Mouse (Mus musculus): ENCODE data around the gene Plpp7. TPM values are rescaled to one million over a fixed set of nuclear protein-coding genes. Genes with fewer than 3 reads are reported as not detected.

Gene Plpp7
- polyA plus RNA-seq, 1 experiment from 2014 or later, result 11.3 TPM

DNA sequence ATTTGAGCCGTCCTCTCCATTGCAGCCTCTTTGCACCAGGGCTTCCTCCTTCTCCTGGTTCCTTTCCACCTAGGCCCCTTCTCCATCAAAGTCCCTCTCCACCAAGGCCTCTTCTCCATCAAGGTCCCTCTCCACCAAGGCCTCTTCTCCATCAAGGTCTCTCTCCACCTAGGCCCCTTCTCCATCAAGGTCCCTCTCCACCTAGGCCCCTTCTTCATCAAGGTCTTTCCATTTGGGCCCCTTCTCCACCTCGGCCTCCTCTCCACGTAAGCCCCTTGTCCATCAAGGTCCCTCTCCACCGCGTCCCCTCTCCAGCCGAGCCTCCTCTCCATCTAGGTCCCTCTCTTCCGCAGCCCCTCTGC is 55.2 kb downstream of the Plpp7 start:
- Histone ChIP-seq H3K4me1 (ENCODE audit: control insufficient read depth, insufficient read depth, low read length) (peaks cover 31% of the 10 kb centered on the region), H3K4me3 (ENCODE audit: low read depth, low read length) (peak overlapping the region; percentile 93), H3K36me3 (ENCODE audit: control insufficient read depth, insufficient read depth, low read length) (no peaks in the 10 kb centered on the region), H3K27ac (ENCODE audit: low read depth, low read length) (peak overlapping the region; percentile 99), H3K4me2 (ENCODE audit: low read length) (peak overlapping the region; percentile 96), H3K27me3 (replicated peaks; ENCODE audit: control insufficient read depth, insufficient read depth, low read length) (no peaks in the 10 kb centered on the region), H3K9me3 (replicated peaks; ENCODE audit: control insufficient read depth, low read length) (no peaks in the 10 kb centered on the region), H3K9ac (ENCODE audit: low read length) (peak overlapping the region; percentile 100)
- 5% methylated on average over 7 of the region's 7 CpGs for WGBS
- ATAC-seq (peak; percentile 81; the same call in 1 of the 2 replicates), DNase-seq (ENCODE audit: low spot score) (no peak)

GRCm38 (mm10) chr2:32150924-32151659 is 55.8 kb downstream of the Plpp7 start, which contains the start of gene Prrc2b:
TSS of gene Prrc2b (plus strand) at chr2:32151082.
- Histone ChIP-seq H3K4me3 (ENCODE audit: low read depth, low read length) (peak within 1 kb of the TSS; percentile 93), H3K9me3 (replicated peaks; ENCODE audit: control insufficient read depth, low read length) (no peaks in the 10 kb centered on the region), H3K4me2 (ENCODE audit: low read length) (peak within 1 kb of the TSS; percentile 96), H3K27me3 (replicated peaks; ENCODE audit: control insufficient read depth, insufficient read depth, low read length) (no peaks in the 10 kb centered on the region), H3K27ac (ENCODE audit: low read depth, low read length) (peak within 1 kb of the TSS; percentile 99), H3K36me3 (ENCODE audit: control insufficient read depth, insufficient read depth, low read length) (no peaks in the 10 kb centered on the region), H3K4me1 (ENCODE audit: control insufficient read depth, insufficient read depth, low read length) (peaks cover 37% of the 10 kb centered on the region), H3K9ac (ENCODE audit: low read length) (peak within 1 kb of the TSS; percentile 100)
- WGBS, result 1% methylated on average over 69 of the region's 117 CpGs
- DNase-seq (ENCODE audit: low spot score) (peak; percentile 81), ATAC-seq (peak; percentile 76)

- under 1% methylated on average over 22 of the region's 22 CpGs for WGBS
- Histone ChIP-seq H3K4me3 (ENCODE audit: low read depth, low read length) (peak overlapping the region; percentile 93), H3K36me3 (ENCODE audit: control insufficient read depth, insufficient read depth, low read length) (no peaks in the 10 kb centered on the region), H3K4me2 (ENCODE audit: low read length) (peak overlapping the region; percentile 96), H3K27ac (ENCODE audit: low read depth, low read length) (peak overlapping the region; percentile 99), H3K9ac (ENCODE audit: low read length) (peak overlapping the region; percentile 100), H3K4me1 (ENCODE audit: control insufficient read depth, insufficient read depth, low read length) (peaks cover 44% of the 10 kb centered on the region), H3K27me3 (replicated peaks; ENCODE audit: control insufficient read depth, insufficient read depth, low read length) (no peaks in the 10 kb centered on the region), H3K9me3 (replicated peaks; ENCODE audit: control insufficient read depth, low read length) (no peaks in the 10 kb centered on the region)
- DNase-seq (ENCODE audit: low spot score) (peak; percentile 79), ATAC-seq (peak; percentile 32)
These were observed 56.5 kb downstream of the Plpp7 start for GRCm38 (mm10) chr2:32151660-32152366.

GRCm38 (mm10) chr2:32152367-32153034 is 57.2 kb downstream of the Plpp7 start:
- WGBS, result 15% methylated on average over 12 of the region's 12 CpGs
- DNase-seq (ENCODE audit: low spot score), result no peak
- H3K4me1 ChIP-seq (ENCODE audit: control insufficient read depth, insufficient read depth, low read length), result peaks cover 51% of the 10 kb centered on the region
- H3K27me3 ChIP-seq (replicated peaks; ENCODE audit: control insufficient read depth, insufficient read depth, low read length), result no peaks in the 10 kb centered on the region
- H3K4me3 ChIP-seq (ENCODE audit: low read depth, low read length), result peak overlapping the region; percentile 93
- H3K9me3 ChIP-seq (replicated peaks; ENCODE audit: control insufficient read depth, low read length), result no peaks in the 10 kb centered on the region
- peak overlapping the region; percentile 99 for H3K27ac ChIP-seq (ENCODE audit: low read depth, low read length)
- peak overlapping the region; percentile 96 for H3K4me2 ChIP-seq (ENCODE audit: low read length)
- H3K9ac ChIP-seq (ENCODE audit: low read length), result peak overlapping the region; percentile 100
- ATAC-seq, result no peak
- no peaks in the 10 kb centered on the region for H3K36me3 ChIP-seq (ENCODE audit: control insufficient read depth, insufficient read depth, low read length)

GRCm38 (mm10) chr2:32153041-32153790 is 57.9 kb downstream of the Plpp7 start:
- DNase-seq (ENCODE audit: low spot score), result peak; percentile 63
- Histone ChIP-seq H3K9ac (ENCODE audit: low read length) (peak overlapping the region; percentile 100), H3K27me3 (replicated peaks; ENCODE audit: control insufficient read depth, insufficient read depth, low read length) (no peaks in the 10 kb centered on the region), H3K4me3 (ENCODE audit: low read depth, low read length) (peak overlapping the region; percentile 93), H3K36me3 (ENCODE audit: control insufficient read depth, insufficient read depth, low read length) (no peaks in the 10 kb centered on the region), H3K4me1 (ENCODE audit: control insufficient read depth, insufficient read depth, low read length) (peaks cover 56% of the 10 kb centered on the region), H3K27ac (ENCODE audit: low read depth, low read length) (peak overlapping the region; percentile 66), H3K9me3 (replicated peaks; ENCODE audit: control insufficient read depth, low read length) (no peaks in the 10 kb centered on the region), H3K4me2 (ENCODE audit: low read length) (peak overlapping the region; percentile 96)
- no peak for ATAC-seq
- 3% methylated on average over 13 of the region's 13 CpGs for WGBS

DNA sequence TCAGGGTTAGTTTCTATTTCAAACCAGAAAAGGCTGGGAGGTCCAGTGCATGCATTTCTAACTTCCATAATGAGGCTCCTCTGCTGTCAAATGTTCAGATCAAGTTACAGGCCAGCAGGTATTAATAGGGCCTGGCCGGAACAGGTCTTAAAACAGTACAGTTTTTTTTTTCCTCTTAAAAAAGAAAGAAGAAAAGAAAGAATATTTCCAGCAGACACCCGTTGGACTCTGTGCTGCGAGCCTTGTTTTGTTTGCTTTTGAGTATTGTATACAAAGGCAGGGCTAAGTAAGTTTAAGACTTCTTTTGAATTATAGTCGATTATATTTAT is 58.4 kb downstream of the Plpp7 start:
- H3K27ac ChIP-seq (ENCODE audit: low read depth, low read length), result peak overlapping the region; percentile 66; the same call in 1 of the 2 replicates
- peaks cover 60% of the 10 kb centered on the region for H3K4me1 ChIP-seq (ENCODE audit: control insufficient read depth, insufficient read depth, low read length)
- peak overlapping the region; percentile 100 for H3K9ac ChIP-seq (ENCODE audit: low read length)
- DNase-seq (ENCODE audit: low spot score) (no peak), ATAC-seq (no peak)
- H3K36me3 ChIP-seq (ENCODE audit: control insufficient read depth, insufficient read depth, low read length), result no peaks in the 10 kb centered on the region
- H3K4me3 ChIP-seq (ENCODE audit: low read depth, low read length), result peak overlapping the region; percentile 93
- 11% methylated on average over 4 of the region's 4 CpGs for WGBS
- no peaks in the 10 kb centered on the region for H3K9me3 ChIP-seq (replicated peaks; ENCODE audit: control insufficient read depth, low read length)
- H3K27me3 ChIP-seq (replicated peaks; ENCODE audit: control insufficient read depth, insufficient read depth, low read length), result no peaks in the 10 kb centered on the region
- H3K4me2 ChIP-seq (ENCODE audit: low read length), result peak overlapping the region; percentile 96

DNA sequence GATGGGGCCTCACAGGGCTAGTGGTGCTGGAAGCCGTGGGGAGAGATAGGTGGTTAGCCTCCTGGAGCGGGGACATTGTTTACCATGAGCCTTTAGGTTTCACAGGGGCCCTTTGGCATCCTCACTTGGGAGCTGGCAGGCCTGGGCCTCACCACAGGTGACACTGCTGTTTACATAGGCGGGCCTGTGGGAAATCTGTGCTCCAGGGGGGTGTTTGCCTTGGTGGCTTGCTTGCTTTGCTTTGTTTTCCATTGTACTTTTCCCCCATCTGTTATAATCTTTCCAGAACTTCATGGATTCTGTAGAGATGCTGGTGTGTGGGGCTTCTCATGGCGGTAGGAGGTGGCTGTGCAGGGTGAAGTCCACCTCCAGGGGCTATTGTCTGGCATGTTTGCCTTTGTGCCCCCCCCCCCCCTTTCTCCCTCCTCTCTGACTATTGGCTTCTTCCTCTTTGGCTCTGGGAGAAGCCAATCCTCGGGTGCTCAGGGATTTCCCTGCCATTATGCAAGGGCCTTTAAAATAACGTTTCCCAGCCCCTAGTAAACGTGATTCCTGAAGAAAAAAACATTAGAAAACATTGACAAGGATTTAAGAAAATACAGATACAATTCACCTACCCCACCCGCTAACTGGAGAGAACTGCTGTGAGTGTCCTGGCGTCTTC is 59.1 kb downstream of the Plpp7 start:
- peaks cover 62% of the 10 kb centered on the region for H3K4me1 ChIP-seq (ENCODE audit: control insufficient read depth, insufficient read depth, low read length)
- H3K9me3 ChIP-seq (replicated peaks; ENCODE audit: control insufficient read depth, low read length), result no peaks in the 10 kb centered on the region
- peak overlapping the region; percentile 100 for H3K9ac ChIP-seq (ENCODE audit: low read length)
- no peaks in the 10 kb centered on the region for H3K27me3 ChIP-seq (replicated peaks; ENCODE audit: control insufficient read depth, insufficient read depth, low read length)
- 27% methylated on average over 9 of the region's 9 CpGs for WGBS
- peak overlapping the region; percentile 96 for H3K4me2 ChIP-seq (ENCODE audit: low read length)
- H3K27ac ChIP-seq (ENCODE audit: low read depth, low read length), result peak overlapping the region; percentile 66
- no peaks in the 10 kb centered on the region for H3K36me3 ChIP-seq (ENCODE audit: control insufficient read depth, insufficient read depth, low read length)
- H3K4me3 ChIP-seq (ENCODE audit: low read depth, low read length), result peak overlapping the region; percentile 93
- ATAC-seq (no peak), DNase-seq (ENCODE audit: low spot score) (no peak)

GRCm38 (mm10) chr2:32154998-32155541 is 59.7 kb downstream of the Plpp7 start:
- 63% methylated on average over 7 of the region's 7 CpGs for WGBS
- no peak overlapping the region for H3K4me3 ChIP-seq (ENCODE audit: low read depth, low read length)

More at GRCm38 (mm10) chr2:32154998-32155541, 59.7 kb downstream of the Plpp7 start:
- H3K27me3 ChIP-seq (replicated peaks; ENCODE audit: control insufficient read depth, insufficient read depth, low read length), result no peaks in the 10 kb centered on the region
- no peak overlapping the region for H3K9ac ChIP-seq (ENCODE audit: low read length)
- no peak for DNase-seq (ENCODE audit: low spot score)
- ATAC-seq, result no peak
- H3K36me3 ChIP-seq (ENCODE audit: control insufficient read depth, insufficient read depth, low read length), result 0 out of 2 replicates have a peak, but pooled peaks cover 2% of the 10 kb centered on the region
- no peaks in the 10 kb centered on the region for H3K9me3 ChIP-seq (replicated peaks; ENCODE audit: control insufficient read depth, low read length)
- H3K27ac ChIP-seq (ENCODE audit: low read depth, low read length), result no peak overlapping the region
- peaks cover 62% of the 10 kb centered on the region for H3K4me1 ChIP-seq (ENCODE audit: control insufficient read depth, insufficient read depth, low read length)
- H3K4me2 ChIP-seq (ENCODE audit: low read length), result peak overlapping the region; percentile 96

Measured in forebrain, embryonic 14.5 days (tissue).